Mouse (Mus musculus) ES-Bruce4 (cell line): ENCODE measurements around the gene Ddrgk1. TPM values are rescaled to one million over a fixed set of nuclear protein-coding genes. Genes with fewer than 3 reads are reported as not detected.
"Not testable (repeated sequence)": the region's sequence is repeated elsewhere in the genome, so short reads cannot be mapped to it uniquely, and the experiment has no call there.

ENCODE experiments used
- H3K27ac ChIP-seq: 2 replicates; pipeline ENCODE4 v1.5.1; 2012; ENCODE audit warnings: low read length, inconsistent platforms; ENCODE audit not compliant: insufficient read depth
- H3K27me3 ChIP-seq: 2 replicates; pipeline ENCODE4 v1.6.1; 2012; ENCODE audit warnings: mild to moderate bottlenecking, low read length, inconsistent platforms; ENCODE audit not compliant: control insufficient read depth, poor library complexity, insufficient read depth, severe bottlenecking
- H3K36me3 ChIP-seq: 2 replicates; pipeline ENCODE4 v1.6.1; 2012; ENCODE audit warnings: inconsistent platforms, mild to moderate bottlenecking, low read length, moderate library complexity; ENCODE audit not compliant: control insufficient read depth, poor library complexity, insufficient read depth, severe bottlenecking
- H3K4me1 ChIP-seq: one replicate; pipeline ENCODE4 v1.8.1; 2011; ENCODE audit warnings: low read length; ENCODE audit not compliant: control insufficient read depth, insufficient read depth
- H3K4me3 ChIP-seq: 2 replicates; pipeline ENCODE4 v1.5.1; 2011; ENCODE audit warnings: low read depth, mild to moderate bottlenecking, low read length
- H3K9ac ChIP-seq: 2 replicates; pipeline ENCODE4 v1.6.1; 2012; ENCODE audit warnings: low read depth, mild to moderate bottlenecking, inconsistent platforms; ENCODE audit not compliant: poor library complexity, severe bottlenecking
- H3K9me3 ChIP-seq: replicated peaks from 2 replicates; pipeline ENCODE4 v1.6.1; 2012; ENCODE audit warnings: mild to moderate bottlenecking, low read length, inconsistent platforms; ENCODE audit not compliant: control insufficient read depth, poor library complexity, insufficient read depth, severe bottlenecking
- CTCF ChIP-seq: IDR thresholded peaks from one replicate; pipeline ENCODE4 v1.8.1; 2011; ENCODE audit warnings: low read depth, low read length
- EP300 ChIP-seq: IDR thresholded peaks from 2 replicates; pipeline ENCODE4 v1.6.1; 2011; ENCODE audit warnings: low read depth, low read length; ENCODE audit not compliant: insufficient read depth
- POLR2A ChIP-seq: IDR thresholded peaks from one replicate; pipeline ENCODE4 v1.8.1; 2011; ENCODE audit warnings: low read length; ENCODE audit not compliant: insufficient read depth
- polyA plus RNA-seq: library from polyadenylated mRNA; stranded (reverse); fragments of >200 nt; gene quantifications from 2 replicates; pipeline ENCODE4 v1.2.4, GENCODE M21; 2011; ENCODE audit warnings: low read depth; ENCODE audit not compliant: missing spikeins, insufficient read depth, insufficient read length

The Ddrgk1 gene
- polyA plus RNA-seq, 1 experiment, result 39.3 TPM

- H3K36me3 ChIP-seq, result peaks cover 16% of the 10 kb centered on the region
These were observed 6.9 kb downstream of the Ddrgk1 start for GRCm38 (mm10) chr2:130657541-130657940.

GRCm38 (mm10) chr2:130656536-130656935 is 7.9 kb downstream of the Ddrgk1 start:
- Histone ChIP-seq H3K9me3 (no peaks in the 10 kb centered on the region), H3K27me3 (no peaks in the 10 kb centered on the region), H3K4me1 (no peaks in the 10 kb centered on the region), H3K36me3 (peaks cover 16% of the 10 kb centered on the region), H3K27ac (no peak overlapping the region), H3K9ac (no peak overlapping the region), H3K4me3 (no peak overlapping the region)
- no peak for TF ChIP-seq EP300
- no peak for TF ChIP-seq POLR2A
- TF ChIP-seq CTCF, result no peak

More at GRCm38 (mm10) chr2:130657541-130657940, 6.9 kb downstream of the Ddrgk1 start:
- Histone ChIP-seq H3K9ac (no peak overlapping the region), H3K27me3 (no peaks in the 10 kb centered on the region), H3K4me3 (no peak overlapping the region), H3K4me1 (no peaks in the 10 kb centered on the region), H3K9me3 (no peaks in the 10 kb centered on the region), H3K27ac (no peak overlapping the region)
- no peak for TF ChIP-seq EP300
- no peak for TF ChIP-seq CTCF
- TF ChIP-seq POLR2A, result no peak

- TF ChIP-seq POLR2A (no peak), CTCF (no peak), EP300 (no peak)
- Histone ChIP-seq H3K36me3 (peaks cover 12% of the 10 kb centered on the region), H3K9me3 (no peaks in the 10 kb centered on the region), H3K27ac (no peak overlapping the region), H3K9ac (no peak overlapping the region), H3K27me3 (no peaks in the 10 kb centered on the region), H3K4me3 (no peak overlapping the region), H3K4me1 (no peaks in the 10 kb centered on the region)
These were observed 8.7 kb downstream of the Ddrgk1 start for GRCm38 (mm10) chr2:130655660-130656339.

GRCm38 (mm10) chr2:130653760-130654159 is 10.7 kb downstream of the Ddrgk1 start:
- TF ChIP-seq EP300 (no peak), CTCF (no peak), POLR2A (no peak)
- Histone ChIP-seq H3K36me3 (peaks cover 12% of the 10 kb centered on the region), H3K27ac (no peak overlapping the region), H3K27me3 (no peaks in the 10 kb centered on the region), H3K4me3 (no peak overlapping the region), H3K9me3 (no peaks in the 10 kb centered on the region), H3K9ac (no peak overlapping the region), H3K4me1 (no peaks in the 10 kb centered on the region)

- no peaks in the 10 kb centered on the region for H3K9me3 ChIP-seq
- no peaks in the 10 kb centered on the region for H3K27me3 ChIP-seq
- TF ChIP-seq CTCF (no peak), POLR2A (no peak), EP300 (no peak)
- no peaks in the 10 kb centered on the region for H3K4me1 ChIP-seq
- H3K4me3 ChIP-seq, result no peak overlapping the region
- H3K9ac ChIP-seq, result no peak overlapping the region
- peaks cover 12% of the 10 kb centered on the region for H3K36me3 ChIP-seq
- H3K27ac ChIP-seq, result no peak overlapping the region
These were observed 11.2 kb downstream of the Ddrgk1 start for GRCm38 (mm10) chr2:130653303-130653702.

GRCm38 (mm10) chr2:130649028-130649427 is 15.4 kb downstream of the Ddrgk1 start:
- H3K4me3 ChIP-seq, H3K27ac ChIP-seq, H3K9ac ChIP-seq, H3K4me1 ChIP-seq, H3K27me3 ChIP-seq, H3K36me3 ChIP-seq, H3K9me3 ChIP-seq: not testable (repeated sequence)
